Mouse (Mus musculus): Measurements from ENCODE around the gene Zfp273. TPM values are rescaled to one million over a fixed set of nuclear protein-coding genes. Genes with fewer than 3 reads are reported as not detected.
A peak's percentile ranks its signal among the peaks of the same experiment; 100 is the strongest.
"Not testable (repeated sequence)": the region's sequence is repeated elsewhere in the genome, so short reads cannot be mapped to it uniquely, and the experiment has no call there.

Gene Zfp273
- 1 to 10 TPM; 4.5 to 8.0 (median 7.4) TPM for total RNA-seq (2022)

GRCm38 (mm10) chr13:67813710-67814660 is at the start of gene Zfp273:
Zfp273 (plus strand) TSS chr13:67813740.
- DNase-seq = peak; percentile 76

GRCm38 (mm10) chr13:67779265-67780221 is 34.0 kb upstream of the Zfp273 start, which contains the start of gene Zfp493:
Zfp493 (plus strand) TSS chr13:67779693.
- peak; percentile 58 for DNase-seq

- no peak for DNase-seq
These were observed 21.6 kb upstream of the Zfp273 start for GRCm38 (mm10) chr13:67791921-67792455.

- no peak for DNase-seq
These were observed 14.9 kb upstream of the Zfp273 start for GRCm38 (mm10) chr13:67798618-67799017.

- not testable (repeated sequence) for DNase-seq
These were observed 14.4 kb upstream of the Zfp273 start for GRCm38 (mm10) chr13:67799151-67799550.

GRCm38 (mm10) chr13:67811651-67812210 is 1.8 kb upstream of the Zfp273 start:
- no peak for DNase-seq

- no peak for DNase-seq
These were observed 405 bp upstream of the Zfp273 start for GRCm38 (mm10) chr13:67812961-67813709.

- no peak for DNase-seq
These were observed 5.1 kb downstream of the Zfp273 start for GRCm38 (mm10) chr13:67818636-67819035.

- peak; percentile 54 for DNase-seq
These were observed 17.4 kb downstream of the Zfp273 start, which contains the start of gene Gm10037 for GRCm38 (mm10) chr13:67830911-67831336. Gm10037 (plus strand) TSS chr13:67831106.

GRCm38 (mm10) chr13:67833137-67833536 is 19.6 kb downstream of the Zfp273 start:
- not testable (repeated sequence) for DNase-seq

GRCm38 (mm10) chr13:67843775-67844118 is 30.2 kb downstream of the Zfp273 start:
- DNase-seq = no peak

GRCm38 (mm10) chr13:67844119-67844852 is 30.7 kb downstream of the Zfp273 start:
- DNase-seq = peak; percentile 5

- DNase-seq = no peak
These were observed 31.3 kb downstream of the Zfp273 start for GRCm38 (mm10) chr13:67844853-67845194.

GRCm38 (mm10) chr13:67850361-67850760 is 36.8 kb downstream of the Zfp273 start:
- no peak for DNase-seq

- no peak for DNase-seq
These were observed 39.6 kb downstream of the Zfp273 start for GRCm38 (mm10) chr13:67853130-67853529.

- no peak for DNase-seq
These were observed 40.4 kb downstream of the Zfp273 start for GRCm38 (mm10) chr13:67853983-67854382.

- no peak for DNase-seq
These were observed 43.8 kb downstream of the Zfp273 start for GRCm38 (mm10) chr13:67857317-67857716.

GRCm38 (mm10) chr13:67862508-67862907 is 49.0 kb downstream of the Zfp273 start:
- no peak for DNase-seq

- no peak for DNase-seq
These were observed 49.5 kb downstream of the Zfp273 start, which contains the start of gene BC048507 for GRCm38 (mm10) chr13:67863026-67863425. BC048507 (plus strand) TSS chr13:67863326.

- no peak for DNase-seq
These were observed 51.3 kb downstream of the Zfp273 start for GRCm38 (mm10) chr13:67864764-67865350.
